Mouse (Mus musculus) midbrain, embryonic 16.5 days (tissue): ENCODE data around the gene Cr1l. TPM values are rescaled to one million over a fixed set of nuclear protein-coding genes. Genes with fewer than 3 reads are reported as not detected.

Source experiments
- ATAC-seq: fragments of 200-750 bp; cut with Nextera tagmentation; 2 replicates; pipeline ENCODE4 v1.8.0; 2017; ENCODE audit warnings: moderate TSS enrichment
- H3K27ac ChIP-seq: fragments of 300-500 bp; sonication (generic); 2 replicates; pipeline ENCODE4 v1.5.1; 2014; ENCODE audit warnings: mild to moderate bottlenecking, low read length, mixed read lengths
- H3K27me3 ChIP-seq: fragments of 300-500 bp; sonication (generic); 2 replicates; pipeline ENCODE4 v1.6.1; 2014; ENCODE audit warnings: low read depth, low read length, mixed read lengths; ENCODE audit not compliant: control insufficient read depth, insufficient read depth
- H3K36me3 ChIP-seq: fragments of 300-500 bp; sonication (generic); 2 replicates; pipeline ENCODE4 v1.6.1; 2014; ENCODE audit warnings: mild to moderate bottlenecking, low read length, moderate library complexity, mixed read lengths; ENCODE audit not compliant: control insufficient read depth, insufficient read depth
- H3K4me1 ChIP-seq: fragments of 300-500 bp; sonication (generic); 2 replicates; pipeline ENCODE4 v1.6.1; 2014; ENCODE audit warnings: mild to moderate bottlenecking, low read length, mixed read lengths; ENCODE audit not compliant: control insufficient read depth, insufficient read depth
- H3K4me2 ChIP-seq: fragments of 300-500 bp; sonication (generic); 2 replicates; pipeline ENCODE4 v1.6.1; 2014; ENCODE audit warnings: mild to moderate bottlenecking, low read length, mixed read lengths
- H3K4me3 ChIP-seq: fragments of 300-500 bp; sonication (generic); 2 replicates; pipeline ENCODE4 v1.5.1; 2014; ENCODE audit warnings: low read depth, mild to moderate bottlenecking, low read length, moderate library complexity, mixed read lengths
- H3K9ac ChIP-seq: fragments of 300-500 bp; sonication (generic); 2 replicates; pipeline ENCODE4 v1.6.1; 2014; ENCODE audit warnings: low read depth, low read length, mixed read lengths
- H3K9me3 ChIP-seq: fragments of 300-500 bp; sonication (generic); replicated peaks from 2 replicates; pipeline ENCODE4 v1.6.1; 2014; ENCODE audit warnings: mild to moderate bottlenecking, low read length, mixed read lengths; ENCODE audit not compliant: control insufficient read depth, poor library complexity, severe bottlenecking
- WGBS: fragments of 180-500 bp; shearing (Covaris S2); extraction: QIAGEN DNeasy Blood & Tissue Kit; methylation state at CpG from one replicate; pipeline ENCODE4 v1.1.7; 2014; 5-methylcytosine and 5-hydroxymethylcytosine counted together
- polyA plus RNA-seq: library from polyadenylated mRNA; unstranded; fragments of >200 nt; fragmentation: Nextera tagmentation; extraction: Ambion mirVana; gene quantifications from 2 replicates; pipeline ENCODE4 v1.2.1, GENCODE M21; 2015

The Cr1l gene
- polyA plus RNA-seq, 1 experiment from 2014 or later, result 37.1 TPM

DNA sequence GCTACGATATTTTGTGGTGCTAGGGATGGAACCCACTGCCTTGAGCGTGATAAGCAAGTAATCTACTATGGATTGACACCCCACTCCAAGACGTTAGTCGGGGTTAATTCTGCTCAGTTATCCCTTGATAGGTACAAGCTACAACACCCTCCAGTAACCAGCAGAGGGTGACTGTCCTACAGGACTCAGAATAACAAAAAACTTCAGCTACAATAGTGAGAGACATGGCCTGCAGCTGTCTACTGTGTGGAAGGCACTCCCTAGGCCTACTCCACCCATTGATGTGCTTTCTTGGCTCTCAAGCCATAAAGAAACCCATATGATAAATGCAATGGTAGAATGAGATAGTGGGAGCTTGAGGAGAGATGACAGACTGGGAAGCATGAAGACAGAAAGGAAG lies 17.8 kb downstream of the Cr1l start:
- Histone ChIP-seq H3K9me3 (no peaks in the 10 kb centered on the region), H3K4me1 (no peaks in the 10 kb centered on the region), H3K4me2 (no peak overlapping the region), H3K27ac (no peak overlapping the region), H3K36me3 (peaks cover 11% of the 10 kb centered on the region), H3K4me3 (no peak overlapping the region), H3K27me3 (no peaks in the 10 kb centered on the region), H3K9ac (no peak overlapping the region)
- WGBS, result 90% methylated on average over 4 of the region's 4 CpGs
- ATAC-seq, result no peak

GRCm38 (mm10) chr1:195100693-195101092 lies 30.7 kb downstream of the Cr1l start:
- Histone ChIP-seq H3K36me3 (peaks cover 17% of the 10 kb centered on the region; the same call in 1 of the 2 replicates), H3K4me2 (no peak overlapping the region), H3K4me1 (no peaks in the 10 kb centered on the region), H3K27ac (no peak overlapping the region), H3K9me3 (no peaks in the 10 kb centered on the region), H3K9ac (no peak overlapping the region), H3K27me3 (no peaks in the 10 kb centered on the region), H3K4me3 (no peak overlapping the region)
- WGBS, result 85% methylated on average over 4 of the region's 4 CpGs
- no peak for ATAC-seq

- no peak for ATAC-seq
- no peaks in the 10 kb centered on the region for H3K9me3 ChIP-seq
Measured at GRCm38 (mm10) chr1:195098004-195098403, 33.4 kb downstream of the Cr1l start.

GRCm38 (mm10) chr1:195092220-195092720 lies 39.1 kb downstream of the Cr1l start, which contains the start of gene Cd46:
TSS of gene Cd46 (minus strand) at chr1:195092249.
- 3% methylated on average over 14 of the region's 14 CpGs for WGBS
- H3K27ac ChIP-seq, result no peak within 1 kb of the TSS
- H3K4me1 ChIP-seq, result peaks cover 7% of the 10 kb centered on the region; the same call in 1 of the 2 replicates
- no peaks in the 10 kb centered on the region for H3K9me3 ChIP-seq
- peak; percentile 93 for ATAC-seq
- H3K27me3 ChIP-seq, result no peaks in the 10 kb centered on the region
- peak within 1 kb of the TSS; percentile 54 for H3K4me2 ChIP-seq
- peak within 1 kb of the TSS; percentile 27 for H3K4me3 ChIP-seq
- H3K36me3 ChIP-seq, result no peaks in the 10 kb centered on the region
- 0 out of 2 replicates have a peak within 1 kb of the TSS, but pooled peaks have one; percentile 1 for H3K9ac ChIP-seq

More at GRCm38 (mm10) chr1:195098004-195098403, 33.4 kb downstream of the Cr1l start:
- WGBS, result 100% methylated on average over 1 of the region's 1 CpGs
- Histone ChIP-seq H3K27ac (no peak overlapping the region), H3K4me2 (no peak overlapping the region), H3K27me3 (no peaks in the 10 kb centered on the region), H3K4me3 (no peak overlapping the region), H3K9ac (no peak overlapping the region), H3K36me3 (peaks cover 11% of the 10 kb centered on the region; the same call in 1 of the 2 replicates), H3K4me1 (no peaks in the 10 kb centered on the region)

- H3K27ac ChIP-seq, result no peak overlapping the region
- 17% methylated on average over 11 of the region's 11 CpGs for WGBS
- no peaks in the 10 kb centered on the region for H3K27me3 ChIP-seq
- no peaks in the 10 kb centered on the region for H3K9me3 ChIP-seq
- peak overlapping the region; percentile 27 for H3K4me3 ChIP-seq
- H3K4me2 ChIP-seq, result peak overlapping the region; percentile 54
- H3K36me3 ChIP-seq, result no peaks in the 10 kb centered on the region
- peaks cover 7% of the 10 kb centered on the region; the same call in 1 of the 2 replicates for H3K4me1 ChIP-seq
- no peak overlapping the region for H3K9ac ChIP-seq
- peak; percentile 64; the same call in 1 of the 2 replicates for ATAC-seq
Measured at GRCm38 (mm10) chr1:195091699-195092219, 39.6 kb downstream of the Cr1l start.

- no peaks in the 10 kb centered on the region for H3K36me3 ChIP-seq
- H3K27ac ChIP-seq, result no peak overlapping the region
- no peak for ATAC-seq
- H3K4me2 ChIP-seq, result no peak overlapping the region
- H3K9ac ChIP-seq, result no peak overlapping the region
- no peaks in the 10 kb centered on the region for H3K4me1 ChIP-seq
- no peaks in the 10 kb centered on the region for H3K27me3 ChIP-seq
- H3K4me3 ChIP-seq, result no peak overlapping the region
- no peaks in the 10 kb centered on the region for H3K9me3 ChIP-seq
Measured at GRCm38 (mm10) chr1:195082142-195082541, 49.2 kb downstream of the Cr1l start.

Other genes starting within 250 kb of the Cr1l start
- 22.5 and 28.3 TPM in 2 replicates for gene Cd34, start 192.8 kb downstream of the Cr1l start, polyA plus RNA-seq
- 1.8 and 2.0 TPM in 2 replicates for gene Cd46, start 39.3 kb downstream of the Cr1l start, polyA plus RNA-seq
- 0.30 and 0.94 TPM in 2 replicates for gene Cr2, start 45.1 kb upstream of the Cr1l start, polyA plus RNA-seq